Mouse (Mus musculus): ENCODE data around the gene Rgmb.

Rgmb gene

GRCm38 (mm10) chr17:15776349-15776748 is 54.5 kb downstream of the Rgmb start:
- in situ Hi-C loops (cut with MseI, MboI): no loop called here

GRCm38 (mm10) chr17:15774565-15775215 is 56.1 kb downstream of the Rgmb start:
- in situ Hi-C loops (cut with MseI, MboI): no loop called here

- in situ Hi-C loops (cut with MseI, MboI): no loop called here
Measured at GRCm38 (mm10) chr17:15773956-15774355, 56.9 kb downstream of the Rgmb start.

GRCm38 (mm10) chr17:15769081-15769724 is 61.6 kb downstream of the Rgmb start:
- in situ Hi-C loops (cut with MseI, MboI): no loop called here

GRCm38 (mm10) chr17:15761191-15761590 is 69.6 kb downstream of the Rgmb start:
- in situ Hi-C loops (cut with MseI, MboI): no loop called here
